Comparison of ENCODE assay signal across 13 mouse cellular contexts in genomic region chr8:92883771-92884170, GRCm38 (mm10). TPM values are rescaled to one million over a fixed set of nuclear protein-coding genes. Genes with fewer than 3 reads are reported as not detected.
DNase-seq lines count a peak whose midpoint lies in the region; ATAC-seq and TF ChIP-seq lines count a peak whose summit lies in the region.
"Had no signal": no experiment of that assay in that cellular context is flagged by ENCODE, and none has a peak within 500 bp of the region (broad histone marks: within the 10 kb centered on the region; RNA-seq: fewer than 3 reads in every experiment).

No protein-coding gene starts in this region.

- no peak overlapping the region for H3K4me2 ChIP-seq in hindbrain, embryonic 14.5 days (replicated peaks)
- H3K4me2 ChIP-seq: hindbrain, embryonic 15.5 days; neural tube, embryonic 13.5 days had no signal

- peak; percentile 70 for TF ChIP-seq CTCF in gastrocnemius, adult 2 months (IDR thresholded peaks at IDR 0.05)
- TF ChIP-seq CTCF in cortical plate, adult 2 months (IDR thresholded peaks at IDR 0.05; ENCODE audit: extremely low read depth, insufficient read depth, low read length), result peak; percentile 22; the same call in 1 of the 2 replicates

- no peaks in the 10 kb centered on the region for H3K4me1 ChIP-seq in cortical plate, adult 2 months (ENCODE audit: control insufficient read depth, insufficient read depth, low read length)
- H3K4me1 ChIP-seq in hindbrain, embryonic 14.5 days (replicated peaks; ENCODE audit: control insufficient read depth, insufficient read depth, low read length), result no peaks in the 10 kb centered on the region
- H3K4me1 ChIP-seq: hindbrain, embryonic 15.5 days; neural tube, embryonic 13.5 days had no signal

- WGBS in hindbrain, embryonic 14.5 days, result 81% methylated on average over 2 of the region's 2 CpGs

- intact Hi-C loops in gastrocnemius, adult 2 months (cut with DNase I), result loop anchor here (1.0 to 2.0 kb wide), 2 partner anchors 65 to 115 kb away; no protein-coding TSS in a partner anchor
- intact Hi-C loops in gastrocnemius, postnatal 36 days (cut with DNase I), result no loop called here
- intact Hi-C loops in left cerebral cortex, postnatal 10 days (cut with DNase I), result loop anchor here (2.0 to 10.0 kb wide), 2 partner anchors 65 to 111 kb away; no protein-coding TSS in a partner anchor

- TF ChIP-seq POLR2A in cortical plate, adult 2 months (IDR thresholded peaks at IDR 0.05; ENCODE audit: extremely low read depth, insufficient read depth, low read length), result no peak

- ATAC-seq in hindbrain, embryonic 14.5 days (ENCODE audit: low FRiP score), result no peak

- H3K27me3 ChIP-seq in hindbrain, embryonic 14.5 days (ENCODE audit: control insufficient read depth, insufficient read depth, low read length), result no peaks in the 10 kb centered on the region
- H3K27me3 ChIP-seq: hindbrain, embryonic 15.5 days; neural tube, embryonic 13.5 days had no signal

- no peak overlapping the region for H3K9ac ChIP-seq in hindbrain, embryonic 14.5 days
- H3K9ac ChIP-seq: hindbrain, embryonic 15.5 days; neural tube, embryonic 13.5 days had no signal

- no peaks in the 10 kb centered on the region for H3K36me3 ChIP-seq in hindbrain, embryonic 14.5 days (replicated peaks; ENCODE audit: control insufficient read depth, insufficient read depth)

- H3K9me3 ChIP-seq in hindbrain, embryonic 14.5 days (ENCODE audit: control insufficient read depth, low read length), result no peaks in the 10 kb centered on the region; the same call in 1 of the 2 replicates
- H3K9me3 ChIP-seq: hindbrain, embryonic 15.5 days; neural tube, embryonic 13.5 days had no signal

- no peak overlapping the region for H3K27ac ChIP-seq in gastrocnemius, adult 2 months
- no peak overlapping the region for H3K27ac ChIP-seq in cortical plate, adult 2 months (ENCODE audit: insufficient read depth, low read length)
- no peak overlapping the region for H3K27ac ChIP-seq in hindbrain, embryonic 14.5 days
- H3K27ac ChIP-seq: hindbrain, embryonic 15.5 days; neural tube, embryonic 13.5 days had no signal

- no peak overlapping the region for H3K4me3 ChIP-seq in gastrocnemius, adult 2 months
- H3K4me3 ChIP-seq in cortical plate, adult 2 months (ENCODE audit: insufficient read depth, low read length), result no peak overlapping the region
- H3K4me3 ChIP-seq in hindbrain, embryonic 14.5 days (replicated peaks; ENCODE audit: low read length), result no peak overlapping the region
- H3K4me3 ChIP-seq: hindbrain, embryonic 15.5 days; neural tube, embryonic 13.5 days had no signal

- DNase-seq in gastrocnemius, adult 2 months, result peak; percentile 30
- no peak for DNase-seq in gastrocnemius, postnatal 36 days
- DNase-seq in left cerebral cortex, adult 18-20 months (ENCODE audit: low spot score in 2 of 2), result peak; percentile 6 to 7
- DNase-seq in left cerebral cortex, postnatal 10 days (ENCODE audit: extremely low spot score in 1 of 2, low spot score in 2 of 2), result no peak
- DNase-seq in 3T3-L1 (ENCODE audit: low read depth, low spot score), result peak; percentile 35
- DNase-seq in hindbrain, embryonic 14.5 days (ENCODE audit: low spot score), result no peak
- no peak for DNase-seq in neural tube, embryonic 10.5 days (ENCODE audit: extremely low spot score, low spot score)
- DNase-seq: cerebellum, adult 2 months; right cerebral cortex, postnatal 25 days had no signal

RNA-seq across cellular contexts. Expression of gene Capns2, which starts 17.4 kb away (rescaled TPM):
- not detected for total RNA-seq in gastrocnemius, adult 2 months (2021)
- total RNA-seq in gastrocnemius, postnatal 36 days (2021), result not detected
- 1 to 10 TPM in 1 of 2 experiments, not detected in 1; 1.4 TPM for total RNA-seq in left cerebral cortex, adult 18-20 months (2021)
- 1 to 10 TPM; 1.1 to 1.7 TPM for total RNA-seq in left cerebral cortex, postnatal 10 days (2021)
- polyA plus RNA-seq in cortical plate, adult 2 months (2012; rRNA removed), result 0.78 and 1.2 TPM in 2 replicates
- 0.27 and 0.86 TPM in 2 replicates for polyA plus RNA-seq in hindbrain, embryonic 14.5 days (2014; fragmentation: Nextera tagmentation; extraction: Ambion mirVana)

RNA-seq across cellular contexts. Expression of gene Lpcat2, which starts 28.6 kb away (rescaled TPM):
- under 1 TPM; 0.15 to 0.22 TPM for total RNA-seq in gastrocnemius, adult 2 months (2021)
- under 1 TPM; 0.32 to 0.43 TPM for total RNA-seq in gastrocnemius, postnatal 36 days (2021)
- total RNA-seq in left cerebral cortex, adult 18-20 months (2021), result 10 to 100 TPM in 1 of 2 experiments, 1 to 10 TPM in 1; 7.2 to 11.3 TPM
- total RNA-seq in left cerebral cortex, postnatal 10 days (2021), result 10 to 100 TPM in 1 of 2 experiments, 1 to 10 TPM in 1; 8.9 to 11.2 TPM
- 13.7 and 17.0 TPM in 2 replicates for polyA plus RNA-seq in cortical plate, adult 2 months (2012; rRNA removed)
- 10.2 and 11.8 TPM in 2 replicates for polyA plus RNA-seq in hindbrain, embryonic 14.5 days (2014; fragmentation: Nextera tagmentation; extraction: Ambion mirVana)

RNA-seq across cellular contexts. Expression of gene Mmp2, which starts 56.7 kb away (rescaled TPM):
- total RNA-seq in gastrocnemius, adult 2 months (2021), result 10 to 100 TPM; 35.5 to 75.4 TPM
- 10 to 100 TPM; 59.7 to 60.9 TPM for total RNA-seq in gastrocnemius, postnatal 36 days (2021)
- 1 to 10 TPM; 2.8 to 3.8 TPM for total RNA-seq in left cerebral cortex, adult 18-20 months (2021)
- total RNA-seq in left cerebral cortex, postnatal 10 days (2021), result 1 to 10 TPM; 6.1 to 6.6 TPM
- polyA plus RNA-seq in cortical plate, adult 2 months (2012; rRNA removed), result 2.3 and 2.9 TPM in 2 replicates
- 33.8 and 35.9 TPM in 2 replicates for polyA plus RNA-seq in hindbrain, embryonic 14.5 days (2014; fragmentation: Nextera tagmentation; extraction: Ambion mirVana)
- total RNA-seq: megakaryocyte, adult 5-6 weeks had no signal

Comparison
In these comparisons a context has a peak if more than half of its experiments do, and no peak if none do; other contexts are left out.
1. DNase-seq: peak in gastrocnemius, adult 2 months (single experiment), left cerebral cortex, adult 18-20 months (2 of 2) and 3T3-L1 (single experiment); none in gastrocnemius, postnatal 36 days (0 of 2), left cerebral cortex, postnatal 10 days (0 of 2), hindbrain, embryonic 14.5 days (single experiment) and neural tube, embryonic 10.5 days (single experiment).
2. RNA of gene Lpcat2, which starts 28.6 kb away (total RNA-seq): 7.2 to 11.3 TPM in left cerebral cortex, adult 18-20 months and 8.9 to 11.2 TPM in left cerebral cortex, postnatal 10 days; 0.32 to 0.43 TPM in gastrocnemius, postnatal 36 days and 0.15 to 0.22 TPM in gastrocnemius, adult 2 months; every median in the first group is over 4 times any median in the second.
3. RNA of gene Mmp2, which starts 56.7 kb away (total RNA-seq): 35.5 to 75.4 TPM in gastrocnemius, adult 2 months and 59.7 to 60.9 TPM in gastrocnemius, postnatal 36 days; 6.1 to 6.6 TPM in left cerebral cortex, postnatal 10 days and 2.8 to 3.8 TPM in left cerebral cortex, adult 18-20 months; every median in the first group is over 4 times any median in the second.